ENCODE assay signal across 7 mouse cellular contexts in the genomic region with DNA sequence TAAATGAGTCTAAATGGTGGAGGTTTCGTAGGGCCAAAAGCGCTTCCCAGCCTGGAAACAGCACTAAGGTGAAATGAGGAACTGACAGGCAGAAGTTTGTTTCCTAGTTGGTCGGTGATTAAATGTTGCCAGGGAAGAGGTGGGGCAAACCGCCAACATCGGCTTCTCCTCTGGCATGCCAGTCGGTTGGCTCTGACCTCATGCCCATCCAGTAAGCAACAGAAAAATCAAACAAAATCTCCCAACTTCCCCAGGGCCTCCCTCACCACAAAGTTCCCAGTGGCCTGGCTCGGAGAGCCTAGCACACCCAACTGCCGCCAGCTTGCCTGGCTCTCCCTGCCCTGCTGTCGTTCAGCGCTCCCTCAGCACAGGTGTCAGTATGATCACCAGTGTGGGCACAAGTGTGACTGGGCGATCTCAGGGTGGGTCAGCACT. TPM values are rescaled to one million over a fixed set of nuclear protein-coding genes. Genes with fewer than 3 reads are reported as not detected.
DNase-seq lines count a peak whose midpoint lies in the region; ATAC-seq lines count a peak whose summit lies in the region.

No protein-coding gene starts in this region.

- H3K4me1 ChIP-seq in liver, embryonic 15.5 days (replicated peaks) = peaks cover 36% of the 10 kb centered on the region
- H3K4me1 ChIP-seq in liver, embryonic 12.5 days = peaks cover 19% of the 10 kb centered on the region
- peaks cover 4% of the 10 kb centered on the region; the same call in 1 of the 2 replicates for H3K4me1 ChIP-seq in forebrain, embryonic 13.5 days

- 43% methylated on average over 11 of the region's 11 CpGs for WGBS in liver, embryonic 15.5 days (ENCODE audit: insufficient replicate concordance)
- 52% methylated on average over 11 of the region's 11 CpGs for WGBS in liver, embryonic 12.5 days (ENCODE audit: insufficient replicate concordance)
- WGBS in forebrain, embryonic 13.5 days = 82% methylated on average over 11 of the region's 11 CpGs

- no peak overlapping the region for H3K27ac ChIP-seq in liver, embryonic 15.5 days (replicated peaks)
- no peak overlapping the region for H3K27ac ChIP-seq in liver, embryonic 12.5 days
- H3K27ac ChIP-seq in forebrain, embryonic 13.5 days = no peak overlapping the region

- no peak for ATAC-seq in liver, embryonic 15.5 days (ENCODE audit: insufficient read depth)
- no peak for ATAC-seq in liver, embryonic 12.5 days
- ATAC-seq in common myeloid progenitor, adult 5-6 weeks (replicated peaks; ENCODE audit: low read depth, poor library complexity, severe bottlenecking) = peak; percentile 80
- no peak; the same call in 1 of the 2 replicates for ATAC-seq in forebrain, embryonic 13.5 days
- ATAC-seq in inflammation-experienced regulatory T-cells, adult 6 months = no peak

- H3K4me2 ChIP-seq in liver, embryonic 15.5 days = 0 out of 2 replicates have a peak overlapping the region, but pooled peaks have one; percentile 11
- H3K4me2 ChIP-seq in liver, embryonic 12.5 days = no peak overlapping the region
- H3K4me2 ChIP-seq in forebrain, embryonic 13.5 days = no peak overlapping the region

- H3K4me3 ChIP-seq in liver, embryonic 15.5 days (replicated peaks) = no peak overlapping the region
- no peak overlapping the region for H3K4me3 ChIP-seq in liver, embryonic 12.5 days
- no peak overlapping the region for H3K4me3 ChIP-seq in forebrain, embryonic 13.5 days

- H3K27me3 ChIP-seq in liver, embryonic 15.5 days = no peaks in the 10 kb centered on the region
- H3K27me3 ChIP-seq in liver, embryonic 12.5 days (replicated peaks) = no peaks in the 10 kb centered on the region
- H3K27me3 ChIP-seq in forebrain, embryonic 13.5 days = no peaks in the 10 kb centered on the region

- H3K9me3 ChIP-seq in liver, embryonic 15.5 days (replicated peaks) = no peaks in the 10 kb centered on the region
- H3K9me3 ChIP-seq in liver, embryonic 12.5 days (replicated peaks) = no peaks in the 10 kb centered on the region
- H3K9me3 ChIP-seq in forebrain, embryonic 13.5 days (replicated peaks) = no peaks in the 10 kb centered on the region

- H3K9ac ChIP-seq in liver, embryonic 15.5 days = no peak overlapping the region
- no peak overlapping the region for H3K9ac ChIP-seq in liver, embryonic 12.5 days
- no peak overlapping the region for H3K9ac ChIP-seq in forebrain, embryonic 13.5 days

- no peaks in the 10 kb centered on the region for H3K36me3 ChIP-seq in liver, embryonic 15.5 days (replicated peaks)
- H3K36me3 ChIP-seq in liver, embryonic 12.5 days = no peaks in the 10 kb centered on the region
- no peaks in the 10 kb centered on the region for H3K36me3 ChIP-seq in forebrain, embryonic 13.5 days (ENCODE audit: poor library complexity, severe bottlenecking)

- DNase-seq in adrenal gland, adult 8-10 months = peak; percentile 34
- peak; percentile 25 to 36 for DNase-seq in monocyte, adult 2 months (ENCODE audit: low read depth in 1 of 2, low spot score in 2 of 2)

RNA-seq across cellular contexts. Expression of a gene that starts 31.3 kb away (rescaled TPM):
- 1.8 and 1.9 TPM in 2 replicates for polyA plus RNA-seq in liver, embryonic 15.5 days (2015; fragmentation: Nextera tagmentation; extraction: Ambion mirVana)
- polyA plus RNA-seq in liver, embryonic 12.5 days (2016; fragmentation: Nextera tagmentation; extraction: Ambion mirVana) = 3.0 and 3.4 TPM in 2 replicates
- 10 to 100 TPM; 19.4 to 27.3 (median 22.7) TPM for total RNA-seq in adrenal gland, adult 8-10 months (2022)
- 15.0 and 17.6 TPM in 2 replicates for total RNA-seq in common myeloid progenitor, adult 5-6 weeks (2017)
- polyA plus RNA-seq in forebrain, embryonic 13.5 days (2015; fragmentation: Nextera tagmentation; extraction: Ambion mirVana) = 0.96 and 1.2 TPM in 2 replicates
- 1 to 10 TPM; 7.2 to 9.6 (median 8.2) TPM for polyA plus RNA-seq in inflammation-experienced regulatory T-cells, adult 6 months (2017; shearing (Covaris generic))
